Mouse (Mus musculus) liver, adult 2 months (tissue): ENCODE data around the gene Arhgef3.

Source experiments
- CTCF ChIP-seq: fragments of 200-500 bp; IDR thresholded peaks from 2 replicates; pipeline ENCODE4 v1.5.1; 2011; ENCODE audit warnings: low read depth, low read length, control low read depth
- POLR2A ChIP-seq: fragments of 200-500 bp; IDR thresholded peaks from 2 replicates; pipeline ENCODE4 v1.6.1; 2011; ENCODE audit warnings: low read length, control low read depth; ENCODE audit not compliant: insufficient read depth; ENCODE audit errors: extremely low read depth

DNA sequence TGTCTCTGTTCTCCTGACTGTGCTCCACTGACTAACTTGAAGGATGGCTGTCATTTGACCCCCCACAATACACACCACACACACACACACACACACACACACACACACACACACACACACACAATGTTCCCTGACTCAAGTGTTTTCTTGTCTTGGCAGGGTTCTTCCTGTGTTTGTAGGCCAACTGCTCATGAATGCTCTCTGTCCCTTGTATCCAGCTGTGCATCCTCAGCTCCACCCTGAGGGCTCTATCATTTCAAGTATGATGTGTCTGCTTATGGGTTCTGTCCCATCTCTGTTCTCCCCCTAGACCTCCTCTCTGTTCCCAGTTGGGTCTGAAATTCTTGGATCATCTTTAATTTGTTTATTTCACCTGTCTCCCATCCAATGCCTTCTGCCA is 91.7 kb downstream of the Arhgef3 start:
- TF ChIP-seq CTCF: no peak
- TF ChIP-seq POLR2A: no peak
